Mouse (Mus musculus): ENCODE measurements around the gene Tbk1. TPM values are rescaled to one million over a fixed set of nuclear protein-coding genes. Genes with fewer than 3 reads are reported as not detected.
A peak's percentile ranks its signal among the peaks of the same experiment; 100 is the strongest.

Tbk1 gene
- polyA plus RNA-seq, 1 experiment from 2014 or later: 31.4 TPM

- no peaks in the 10 kb centered on the region for H3K27me3 ChIP-seq (ENCODE audit: insufficient read depth, poor library complexity, severe bottlenecking)
- no peak overlapping the region for H3K4me3 ChIP-seq
- peaks cover 11% of the 10 kb centered on the region for H3K4me1 ChIP-seq
- no peak overlapping the region for H3K27ac ChIP-seq
- H3K36me3 ChIP-seq: peaks cover 69% of the 10 kb centered on the region
- no peaks in the 10 kb centered on the region for H3K9me3 ChIP-seq
- 76% methylated on average over 8 of the region's 8 CpGs for WGBS
- no peak for DNase-seq (ENCODE audit: low spot score)
Observed at GRCm38 (mm10) chr10:121564447-121564846, 22.1 kb downstream of the Tbk1 start.

GRCm38 (mm10) chr10:121558231-121558630, 28.4 kb downstream of the Tbk1 start:
- 78% methylated on average over 2 of the region's 2 CpGs for WGBS
- H3K36me3 ChIP-seq: peaks cover 88% of the 10 kb centered on the region

GRCm38 (mm10) chr10:121556263-121556662, 30.3 kb downstream of the Tbk1 start:
- WGBS: 84% methylated on average over 6 of the region's 6 CpGs
- Histone ChIP-seq H3K27ac (no peak overlapping the region), H3K27me3 (ENCODE audit: insufficient read depth, poor library complexity, severe bottlenecking) (no peaks in the 10 kb centered on the region), H3K9me3 (no peaks in the 10 kb centered on the region), H3K4me1 (no peaks in the 10 kb centered on the region), H3K36me3 (peaks cover 91% of the 10 kb centered on the region), H3K4me3 (no peak overlapping the region)
- no peak for DNase-seq (ENCODE audit: low spot score)

More at GRCm38 (mm10) chr10:121558231-121558630, 28.4 kb downstream of the Tbk1 start:
- Histone ChIP-seq H3K27ac (no peak overlapping the region), H3K4me1 (no peaks in the 10 kb centered on the region), H3K4me3 (no peak overlapping the region), H3K27me3 (ENCODE audit: insufficient read depth, poor library complexity, severe bottlenecking) (no peaks in the 10 kb centered on the region), H3K9me3 (no peaks in the 10 kb centered on the region)
- no peak for DNase-seq (ENCODE audit: low spot score)

GRCm38 (mm10) chr10:121550334-121550733, 36.3 kb downstream of the Tbk1 start:
- Histone ChIP-seq H3K27ac (no peak overlapping the region), H3K4me3 (no peak overlapping the region), H3K27me3 (ENCODE audit: insufficient read depth, poor library complexity, severe bottlenecking) (no peaks in the 10 kb centered on the region), H3K4me1 (peaks cover 7% of the 10 kb centered on the region; the same call in 1 of the 2 replicates), H3K9me3 (no peaks in the 10 kb centered on the region), H3K36me3 (peaks cover 91% of the 10 kb centered on the region)
- DNase-seq (ENCODE audit: low spot score): no peak
- WGBS: 88% methylated on average over 9 of the region's 9 CpGs

GRCm38 (mm10) chr10:121549670-121550069, 36.9 kb downstream of the Tbk1 start:
- Histone ChIP-seq H3K36me3 (peaks cover 89% of the 10 kb centered on the region), H3K27me3 (ENCODE audit: insufficient read depth, poor library complexity, severe bottlenecking) (no peaks in the 10 kb centered on the region), H3K4me1 (peaks cover 7% of the 10 kb centered on the region; the same call in 1 of the 2 replicates), H3K27ac (no peak overlapping the region), H3K4me3 (no peak overlapping the region), H3K9me3 (no peaks in the 10 kb centered on the region)
- no peak for DNase-seq (ENCODE audit: low spot score)
- 84% methylated on average over 5 of the region's 5 CpGs for WGBS

GRCm38 (mm10) chr10:121547162-121547561, 39.4 kb downstream of the Tbk1 start:
- H3K36me3 ChIP-seq: peaks cover 68% of the 10 kb centered on the region

GRCm38 (mm10) chr10:121543577-121543976, 43.0 kb downstream of the Tbk1 start:
- Histone ChIP-seq H3K4me3 (no peak overlapping the region), H3K4me1 (peaks cover 7% of the 10 kb centered on the region; the same call in 1 of the 2 replicates), H3K27me3 (ENCODE audit: insufficient read depth, poor library complexity, severe bottlenecking) (no peaks in the 10 kb centered on the region), H3K27ac (no peak overlapping the region), H3K9me3 (no peaks in the 10 kb centered on the region), H3K36me3 (peaks cover 33% of the 10 kb centered on the region)
- DNase-seq (ENCODE audit: low spot score): peak; percentile 66
- WGBS: 96% methylated on average over 6 of the region's 6 CpGs

More at GRCm38 (mm10) chr10:121547162-121547561, 39.4 kb downstream of the Tbk1 start:
- DNase-seq (ENCODE audit: low spot score): peak; percentile 71
- Histone ChIP-seq H3K27me3 (ENCODE audit: insufficient read depth, poor library complexity, severe bottlenecking) (no peaks in the 10 kb centered on the region), H3K4me3 (no peak overlapping the region), H3K27ac (no peak overlapping the region), H3K4me1 (peaks cover 7% of the 10 kb centered on the region; the same call in 1 of the 2 replicates), H3K9me3 (no peaks in the 10 kb centered on the region)
- WGBS: 52% methylated on average over 6 of the region's 6 CpGs

GRCm38 (mm10) chr10:121542156-121542555, 44.4 kb downstream of the Tbk1 start:
- no peak for DNase-seq (ENCODE audit: low spot score)
- WGBS: 89% methylated on average over 3 of the region's 3 CpGs
- H3K27me3 ChIP-seq (ENCODE audit: insufficient read depth, poor library complexity, severe bottlenecking): no peaks in the 10 kb centered on the region
- peaks cover 25% of the 10 kb centered on the region for H3K36me3 ChIP-seq
- no peak overlapping the region for H3K4me3 ChIP-seq
- peaks cover 10% of the 10 kb centered on the region for H3K4me1 ChIP-seq
- no peak overlapping the region for H3K27ac ChIP-seq
- no peaks in the 10 kb centered on the region for H3K9me3 ChIP-seq

- H3K27ac ChIP-seq: 0 out of 2 replicates have a peak overlapping the region, but pooled peaks have one; percentile 12
- WGBS: 52% methylated on average over 4 of the region's 4 CpGs
- H3K9me3 ChIP-seq: no peaks in the 10 kb centered on the region
- peak; percentile 75 for DNase-seq (ENCODE audit: low spot score)
- H3K4me3 ChIP-seq: no peak overlapping the region
- peaks cover 27% of the 10 kb centered on the region for H3K4me1 ChIP-seq
- H3K27me3 ChIP-seq (ENCODE audit: insufficient read depth, poor library complexity, severe bottlenecking): peaks cover 19% of the 10 kb centered on the region; the same call in 1 of the 2 replicates
- H3K36me3 ChIP-seq: no peaks in the 10 kb centered on the region
Observed at GRCm38 (mm10) chr10:121534995-121535394, 51.6 kb downstream of the Tbk1 start.

GRCm38 (mm10) chr10:121533137-121533872, 53.3 kb downstream of the Tbk1 start:
- no peaks in the 10 kb centered on the region for H3K9me3 ChIP-seq

GRCm38 (mm10) chr10:121531541-121531940, 55.0 kb downstream of the Tbk1 start:
- H3K36me3 ChIP-seq: no peaks in the 10 kb centered on the region
- H3K4me3 ChIP-seq: no peak overlapping the region
- no peak for DNase-seq (ENCODE audit: low spot score)
- no peaks in the 10 kb centered on the region for H3K9me3 ChIP-seq
- 78% methylated on average over 5 of the region's 5 CpGs for WGBS
- peaks cover 19% of the 10 kb centered on the region for H3K4me1 ChIP-seq
- peaks cover 19% of the 10 kb centered on the region; the same call in 1 of the 2 replicates for H3K27me3 ChIP-seq (ENCODE audit: insufficient read depth, poor library complexity, severe bottlenecking)
- H3K27ac ChIP-seq: no peak overlapping the region

More at GRCm38 (mm10) chr10:121533137-121533872, 53.3 kb downstream of the Tbk1 start:
- Histone ChIP-seq H3K4me3 (peak overlapping the region; percentile 59), H3K27ac (peak overlapping the region; percentile 67), H3K4me1 (peaks cover 27% of the 10 kb centered on the region), H3K36me3 (no peaks in the 10 kb centered on the region), H3K27me3 (ENCODE audit: insufficient read depth, poor library complexity, severe bottlenecking) (peaks cover 19% of the 10 kb centered on the region; the same call in 1 of the 2 replicates)
- peak; percentile 87 for DNase-seq (ENCODE audit: low spot score)
- WGBS: 7% methylated on average over 32 of the region's 32 CpGs

- H3K4me3 ChIP-seq: no peak overlapping the region
- DNase-seq (ENCODE audit: low spot score): no peak
- H3K27me3 ChIP-seq (ENCODE audit: insufficient read depth, poor library complexity, severe bottlenecking): peaks cover 19% of the 10 kb centered on the region; the same call in 1 of the 2 replicates
- H3K4me1 ChIP-seq: peaks cover 19% of the 10 kb centered on the region
- H3K36me3 ChIP-seq: no peaks in the 10 kb centered on the region
- no peaks in the 10 kb centered on the region for H3K9me3 ChIP-seq
- no peak overlapping the region for H3K27ac ChIP-seq
- 84% methylated on average over 8 of the region's 8 CpGs for WGBS
Observed at GRCm38 (mm10) chr10:121530365-121531003, 56.1 kb downstream of the Tbk1 start.

GRCm38 (mm10) chr10:121529261-121529660, 57.3 kb downstream of the Tbk1 start:
- Histone ChIP-seq H3K4me3 (no peak overlapping the region), H3K9me3 (no peaks in the 10 kb centered on the region), H3K27me3 (ENCODE audit: insufficient read depth, poor library complexity, severe bottlenecking) (peaks cover 19% of the 10 kb centered on the region; the same call in 1 of the 2 replicates), H3K36me3 (no peaks in the 10 kb centered on the region), H3K4me1 (peaks cover 14% of the 10 kb centered on the region; the same call in 1 of the 2 replicates), H3K27ac (no peak overlapping the region)
- WGBS: 89% methylated on average over 1 of the region's 1 CpGs
- DNase-seq (ENCODE audit: low spot score): no peak

All from heart, embryonic 10.5 days (tissue).